Mouse (Mus musculus) large intestine, adult 2 months (tissue): ENCODE data around the gene Smurf1. TPM values are rescaled to one million over a fixed set of nuclear protein-coding genes. Genes with fewer than 3 reads are reported as not detected.

Source experiments
- DNase-seq: peaks from one replicate; pipeline ENCODE4 v3.0.0-alpha.2; 2012; ENCODE audit warnings: low read depth, low spot score
- WGBS: fragments of 180-500 bp; shearing (Covaris S2); methylation state at CpG from one replicate; pipeline ENCODE4 v1.1.7; 2018; 5-methylcytosine and 5-hydroxymethylcytosine counted together
- polyA plus RNA-seq: library from polyadenylated mRNA; depleted of rRNA; stranded (reverse); fragments of >200 nt; gene quantifications from 2 replicates; pipeline ENCODE4 v1.2.3, GENCODE M21; 2012; rRNA removed

The Smurf1 gene
- polyA plus RNA-seq, 1 experiment, result 11.6 TPM

DNA sequence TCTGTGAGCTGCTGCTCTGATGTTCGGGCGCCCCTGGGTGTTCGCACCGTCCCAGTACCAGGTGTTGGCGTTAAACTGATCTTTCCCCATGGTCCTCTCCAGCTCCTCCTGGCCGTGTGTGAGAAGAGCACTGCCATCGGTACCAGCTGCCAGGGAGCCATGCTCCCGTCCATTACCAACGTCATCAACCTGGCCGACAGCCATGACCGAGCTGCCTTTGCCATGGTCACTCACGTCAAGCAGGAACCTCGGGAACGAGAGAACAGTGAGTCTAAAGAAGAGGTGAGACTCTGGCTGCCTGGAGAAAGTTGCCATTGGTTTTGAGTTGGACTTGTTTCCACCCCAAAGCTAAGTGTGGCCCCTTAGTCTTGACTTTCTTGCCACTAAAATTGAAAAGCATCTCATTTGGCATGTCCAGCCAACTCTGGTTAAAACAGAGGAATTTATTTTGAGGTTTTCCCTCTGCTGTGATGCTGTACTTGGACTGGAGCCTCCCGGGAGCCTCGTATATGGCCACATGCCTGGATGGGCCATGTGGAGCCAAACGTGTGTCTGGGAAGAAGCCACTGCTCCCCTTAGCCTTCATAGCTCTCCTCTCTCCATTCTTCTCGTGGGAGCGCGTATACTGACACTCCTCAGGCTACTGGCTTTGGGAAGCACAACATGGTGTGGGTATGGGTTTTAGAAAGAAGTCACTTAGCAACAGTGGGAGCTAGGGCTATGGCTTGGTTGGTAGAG, 137.1 kb downstream of the Smurf1 start:
- DNase-seq, result no peak
- 87% methylated on average over 20 of the region's 20 CpGs for WGBS

Other genes with a start within 250 kb of the Smurf1 start
- 1.2 and 1.5 TPM in 2 replicates for gene Tmem130, start 204.0 kb downstream of the Smurf1 start, polyA plus RNA-seq
- gene Trrap, start 198.1 kb downstream of the Smurf1 start, polyA plus RNA-seq, result 55.6 and 62.4 TPM in 2 replicates
- not detected in 2 replicates for gene Gm4871, start 66.9 kb upstream of the Smurf1 start, polyA plus RNA-seq
- not detected in 2 replicates for gene 1700018F24Rik, start 77.1 kb upstream of the Smurf1 start, polyA plus RNA-seq
- 146 and 160 TPM in 2 replicates for gene Arpc1a, start 118.0 kb upstream of the Smurf1 start, polyA plus RNA-seq
- gene Kpna7, start 118.2 kb upstream of the Smurf1 start, polyA plus RNA-seq, result not detected in 2 replicates
- 768 and 891 TPM in 2 replicates for gene Arpc1b, start 148.4 kb upstream of the Smurf1 start, polyA plus RNA-seq
- gene Pdap1, start 174.4 kb upstream of the Smurf1 start, polyA plus RNA-seq, result 25.6 and 26.0 TPM in 2 replicates
- 70.3 and 82.2 TPM in 2 replicates for gene Bud31, start 174.5 kb upstream of the Smurf1 start, polyA plus RNA-seq
- 10.3 and 15.8 TPM in 2 replicates for gene Ptcd1, start 201.3 kb upstream of the Smurf1 start, polyA plus RNA-seq
- gene Cpsf4, start 201.4 kb upstream of the Smurf1 start, polyA plus RNA-seq, result 34.0 and 34.6 TPM in 2 replicates
- gene Atp5j2, start 226.2 kb upstream of the Smurf1 start, polyA plus RNA-seq, result 335 and 350 TPM in 2 replicates
- gene Zkscan14, start 236.0 kb upstream of the Smurf1 start, polyA plus RNA-seq, result 4.7 and 5.7 TPM in 2 replicates
- 3.8 and 4.9 TPM in 2 replicates for gene Zkscan5, start 238.7 kb upstream of the Smurf1 start, polyA plus RNA-seq